Mouse (Mus musculus) hindbrain, embryonic 15.5 days (tissue): Measurements from ENCODE around the gene Tgfb2. TPM values are rescaled to one million over a fixed set of nuclear protein-coding genes. Genes with fewer than 3 reads are reported as not detected.

Experiments
- ATAC-seq: fragments of 200-750 bp; cut with Nextera tagmentation; 2 replicates; pipeline ENCODE4 v1.8.0; 2017; ENCODE audit warnings: low read depth, moderate number of reproducible peaks, moderate TSS enrichment; ENCODE audit not compliant: low FRiP score
- H3K27ac ChIP-seq: fragments of 300-500 bp; sonication (generic); replicated peaks from 2 replicates; pipeline ENCODE4 v1.5.1; 2015; ENCODE audit warnings: mild to moderate bottlenecking, inconsistent platforms
- H3K27me3 ChIP-seq: fragments of 300-500 bp; sonication (generic); 2 replicates; pipeline ENCODE4 v1.6.1; 2015; ENCODE audit warnings: control low read depth, inconsistent platforms
- H3K36me3 ChIP-seq: fragments of 300-500 bp; sonication (generic); 2 replicates; pipeline ENCODE4 v1.6.1; 2015; ENCODE audit warnings: control low read depth, inconsistent platforms
- H3K4me1 ChIP-seq: fragments of 300-500 bp; sonication (generic); replicated peaks from 2 replicates; pipeline ENCODE4 v1.6.1; 2015; ENCODE audit warnings: control low read depth, inconsistent platforms
- H3K4me2 ChIP-seq: fragments of 300-500 bp; sonication (generic); 2 replicates; pipeline ENCODE4 v1.6.1; 2015; ENCODE audit warnings: moderate library complexity, mild to moderate bottlenecking, inconsistent platforms
- H3K4me3 ChIP-seq: fragments of 300-500 bp; sonication (generic); 2 replicates; pipeline ENCODE4 v1.5.1; 2015; ENCODE audit warnings: mild to moderate bottlenecking, inconsistent platforms
- H3K9ac ChIP-seq: fragments of 300-500 bp; sonication (generic); 2 replicates; pipeline ENCODE4 v1.6.1; 2015; ENCODE audit warnings: inconsistent platforms
- H3K9me3 ChIP-seq: fragments of 300-500 bp; sonication (generic); 2 replicates; pipeline ENCODE4 v1.6.1; 2016; ENCODE audit warnings: control low read depth, inconsistent platforms
- WGBS: fragments of 180-500 bp; shearing (Covaris S2); methylation state at CpG from one replicate; pipeline ENCODE4 v1.1.7; 2015; 5-methylcytosine and 5-hydroxymethylcytosine counted together
- polyA plus RNA-seq: library from polyadenylated mRNA; unstranded; fragments of >200 nt; fragmentation: Nextera tagmentation; extraction: Ambion mirVana; gene quantifications from 2 replicates; pipeline ENCODE4 v1.2.1, GENCODE M21; 2015

Gene Tgfb2
- polyA plus RNA-seq, 1 experiment from 2014 or later, result 36.2 TPM

- Histone ChIP-seq H3K9ac (no peak overlapping the region), H3K27me3 (no peaks in the 10 kb centered on the region), H3K27ac (no peak overlapping the region), H3K4me1 (peaks cover 6% of the 10 kb centered on the region; the same call in 1 of the 2 replicates), H3K4me2 (no peak overlapping the region), H3K9me3 (no peaks in the 10 kb centered on the region), H3K4me3 (no peak overlapping the region), H3K36me3 (no peaks in the 10 kb centered on the region)
- ATAC-seq, result no peak
- WGBS, result 88% methylated on average over 10 of the region's 10 CpGs
Observed at GRCm38 (mm10) chr1:186662996-186663395, 42.8 kb downstream of the Tgfb2 start.

- Histone ChIP-seq H3K27ac (0 out of 2 replicates have a peak overlapping the region, but pooled peaks have one; percentile 28), H3K4me2 (no peak overlapping the region), H3K4me1 (peaks cover 6% of the 10 kb centered on the region; the same call in 1 of the 2 replicates), H3K9ac (no peak overlapping the region), H3K27me3 (no peaks in the 10 kb centered on the region), H3K4me3 (no peak overlapping the region), H3K9me3 (no peaks in the 10 kb centered on the region), H3K36me3 (no peaks in the 10 kb centered on the region)
- no peak for ATAC-seq
- WGBS, result 69% methylated on average over 15 of the region's 15 CpGs
Observed at GRCm38 (mm10) chr1:186661206-186661921, 44.4 kb downstream of the Tgfb2 start.

GRCm38 (mm10) chr1:186658783-186659182 lies 47.0 kb downstream of the Tgfb2 start:
- 66% methylated on average over 11 of the region's 11 CpGs for WGBS
- no peaks in the 10 kb centered on the region for H3K9me3 ChIP-seq

GRCm38 (mm10) chr1:186657559-186658219 lies 48.1 kb downstream of the Tgfb2 start:
- Histone ChIP-seq H3K4me1 (peaks cover 6% of the 10 kb centered on the region; the same call in 1 of the 2 replicates), H3K27me3 (no peaks in the 10 kb centered on the region), H3K9ac (no peak overlapping the region), H3K36me3 (no peaks in the 10 kb centered on the region), H3K27ac (no peak overlapping the region), H3K9me3 (no peaks in the 10 kb centered on the region), H3K4me2 (no peak overlapping the region), H3K4me3 (no peak overlapping the region)
- no peak for ATAC-seq
- 87% methylated on average over 16 of the region's 16 CpGs for WGBS

More at GRCm38 (mm10) chr1:186658783-186659182, 47.0 kb downstream of the Tgfb2 start:
- Histone ChIP-seq H3K36me3 (no peaks in the 10 kb centered on the region), H3K4me1 (peaks cover 6% of the 10 kb centered on the region; the same call in 1 of the 2 replicates), H3K27ac (no peak overlapping the region), H3K9ac (no peak overlapping the region), H3K4me3 (no peak overlapping the region), H3K4me2 (no peak overlapping the region), H3K27me3 (no peaks in the 10 kb centered on the region)
- ATAC-seq, result no peak

- no peaks in the 10 kb centered on the region for H3K27me3 ChIP-seq
- H3K4me1 ChIP-seq, result peaks cover 6% of the 10 kb centered on the region; the same call in 1 of the 2 replicates
- no peaks in the 10 kb centered on the region for H3K36me3 ChIP-seq
- 93% methylated on average over 5 of the region's 5 CpGs for WGBS
- no peak for ATAC-seq
- no peak overlapping the region for H3K4me3 ChIP-seq
- no peak overlapping the region for H3K9ac ChIP-seq
- no peak overlapping the region for H3K4me2 ChIP-seq
- H3K9me3 ChIP-seq, result no peaks in the 10 kb centered on the region
- no peak overlapping the region for H3K27ac ChIP-seq
Observed at GRCm38 (mm10) chr1:186656732-186657329, 49.0 kb downstream of the Tgfb2 start.

GRCm38 (mm10) chr1:186656201-186656600 lies 49.6 kb downstream of the Tgfb2 start:
- Histone ChIP-seq H3K4me1 (peaks cover 4% of the 10 kb centered on the region; the same call in 1 of the 2 replicates), H3K4me2 (no peak overlapping the region), H3K9ac (no peak overlapping the region), H3K27ac (no peak overlapping the region), H3K9me3 (no peaks in the 10 kb centered on the region), H3K27me3 (no peaks in the 10 kb centered on the region), H3K36me3 (no peaks in the 10 kb centered on the region), H3K4me3 (no peak overlapping the region)
- no peak for ATAC-seq
- 63% methylated on average over 1 of the region's 1 CpGs for WGBS

GRCm38 (mm10) chr1:186655096-186655495 lies 50.7 kb downstream of the Tgfb2 start:
- no peaks in the 10 kb centered on the region for H3K27me3 ChIP-seq
- 37% methylated on average over 4 of the region's 4 CpGs for WGBS
- no peak overlapping the region for H3K4me2 ChIP-seq
- no peak overlapping the region for H3K9ac ChIP-seq
- 0 out of 2 replicates have a peak overlapping the region, but pooled peaks have one; percentile 30 for H3K27ac ChIP-seq
- no peaks in the 10 kb centered on the region for H3K36me3 ChIP-seq
- peak; percentile 90 for ATAC-seq
- no peaks in the 10 kb centered on the region for H3K4me1 ChIP-seq
- H3K4me3 ChIP-seq, result no peak overlapping the region
- no peaks in the 10 kb centered on the region for H3K9me3 ChIP-seq

- Histone ChIP-seq H3K27ac (no peak overlapping the region), H3K36me3 (0 out of 2 replicates have a peak, but pooled peaks cover 2% of the 10 kb centered on the region), H3K27me3 (no peaks in the 10 kb centered on the region), H3K4me3 (no peak overlapping the region), H3K4me2 (no peak overlapping the region), H3K4me1 (no peaks in the 10 kb centered on the region), H3K9ac (no peak overlapping the region), H3K9me3 (no peaks in the 10 kb centered on the region)
- 75% methylated on average over 8 of the region's 8 CpGs for WGBS
- ATAC-seq, result no peak
Observed at GRCm38 (mm10) chr1:186652208-186652607, 53.6 kb downstream of the Tgfb2 start.

- no peak for ATAC-seq
- 78% methylated on average over 4 of the region's 4 CpGs for WGBS
- H3K4me2 ChIP-seq, result no peak overlapping the region
- no peaks in the 10 kb centered on the region for H3K4me1 ChIP-seq
- H3K36me3 ChIP-seq, result 0 out of 2 replicates have a peak, but pooled peaks cover 2% of the 10 kb centered on the region
- no peaks in the 10 kb centered on the region for H3K27me3 ChIP-seq
- H3K4me3 ChIP-seq, result no peak overlapping the region
- no peaks in the 10 kb centered on the region for H3K9me3 ChIP-seq
- no peak overlapping the region for H3K9ac ChIP-seq
- no peak overlapping the region for H3K27ac ChIP-seq
Observed at GRCm38 (mm10) chr1:186650011-186650410, 55.8 kb downstream of the Tgfb2 start.

- H3K4me2 ChIP-seq, result no peak overlapping the region
- H3K4me1 ChIP-seq, result 0 out of 2 replicates have a peak, but pooled peaks cover 5% of the 10 kb centered on the region
- no peaks in the 10 kb centered on the region for H3K36me3 ChIP-seq
- no peak for ATAC-seq
- H3K27ac ChIP-seq, result no peak overlapping the region
- no peak overlapping the region for H3K9ac ChIP-seq
- WGBS, result 73% methylated on average over 12 of the region's 12 CpGs
- no peaks in the 10 kb centered on the region for H3K27me3 ChIP-seq
- no peak overlapping the region for H3K4me3 ChIP-seq
- no peaks in the 10 kb centered on the region for H3K9me3 ChIP-seq
Observed at GRCm38 (mm10) chr1:186637304-186638213, 68.2 kb downstream of the Tgfb2 start.

- no peaks in the 10 kb centered on the region for H3K9me3 ChIP-seq
- WGBS, result 62% methylated on average over 7 of the region's 7 CpGs
- H3K4me2 ChIP-seq, result no peak overlapping the region
- H3K4me3 ChIP-seq, result no peak overlapping the region
- ATAC-seq, result no peak
- no peaks in the 10 kb centered on the region for H3K27me3 ChIP-seq
- no peak overlapping the region for H3K9ac ChIP-seq
- H3K4me1 ChIP-seq, result 0 out of 2 replicates have a peak, but pooled peaks cover 5% of the 10 kb centered on the region
- no peak overlapping the region; the same call in 1 of the 2 replicates for H3K27ac ChIP-seq
- H3K36me3 ChIP-seq, result no peaks in the 10 kb centered on the region
Observed at GRCm38 (mm10) chr1:186635045-186635444, 70.7 kb downstream of the Tgfb2 start.
